Mouse (Mus musculus) stomach, postnatal 0 days (tissue): ENCODE measurements around the gene Psmd8. TPM values are rescaled to one million over a fixed set of nuclear protein-coding genes. Genes with fewer than 3 reads are reported as not detected.
A peak's percentile ranks its signal among the peaks of the same experiment; 100 is the strongest.
"Not testable (repeated sequence)": the region's sequence is repeated elsewhere in the genome, so short reads cannot be mapped to it uniquely, and the experiment has no call there.

ENCODE experiments used
- ATAC-seq: fragments of 200-750 bp; cut with Nextera tagmentation; 2 replicates; pipeline ENCODE4 v1.8.0; 2017; ENCODE audit not compliant: low FRiP score, low TSS enrichment
- DNase-seq: peaks from one replicate; pipeline ENCODE4 v3.0.0-alpha.2; 2016; ENCODE audit warnings: low spot score
- H3K27ac ChIP-seq: fragments of 300-500 bp; sonication (generic); replicated peaks from 2 replicates; pipeline ENCODE4 v1.5.1; 2014; ENCODE audit warnings: mild to moderate bottlenecking, control low read depth
- H3K27me3 ChIP-seq: fragments of 300-500 bp; sonication (generic); 2 replicates; pipeline ENCODE4 v1.6.1; 2014; ENCODE audit warnings: low read length; ENCODE audit not compliant: control insufficient read depth, insufficient read depth
- H3K36me3 ChIP-seq: fragments of 300-500 bp; sonication (generic); 2 replicates; pipeline ENCODE4 v1.6.1; 2014; ENCODE audit warnings: low read length, mixed read lengths; ENCODE audit not compliant: control insufficient read depth, insufficient read depth
- H3K4me1 ChIP-seq: fragments of 300-500 bp; sonication (generic); replicated peaks from 2 replicates; pipeline ENCODE4 v1.6.1; 2014; ENCODE audit warnings: antibody characterized with exemption; ENCODE audit not compliant: control insufficient read depth, insufficient read depth
- H3K4me2 ChIP-seq: fragments of 300-500 bp; sonication (generic); replicated peaks from 2 replicates; pipeline ENCODE4 v1.6.1; 2014; ENCODE audit warnings: low read depth, mild to moderate bottlenecking, control low read depth, moderate library complexity
- H3K4me3 ChIP-seq: fragments of 300-500 bp; sonication (generic); 2 replicates; pipeline ENCODE4 v1.5.1; 2014; ENCODE audit warnings: low read depth, low read length, control low read depth
- H3K9ac ChIP-seq: fragments of 300-500 bp; sonication (generic); 2 replicates; pipeline ENCODE4 v1.6.1; 2014; ENCODE audit warnings: mild to moderate bottlenecking, low read length, control low read depth, mixed read lengths
- H3K9me3 ChIP-seq: fragments of 300-500 bp; sonication (generic); 2 replicates; pipeline ENCODE4 v1.6.1; 2016; ENCODE audit warnings: low read length; ENCODE audit not compliant: control insufficient read depth
- CTCF ChIP-seq: IDR thresholded peaks from 2 replicates; pipeline ENCODE4 v1.5.1; 2016; ENCODE audit warnings: antibody characterized with exemption, low read depth, mild to moderate bottlenecking, moderate library complexity
- EP300 ChIP-seq: optimal IDR thresholded peaks from 2 replicates; pipeline ENCODE3; 2016; ENCODE audit warnings: antibody characterized with exemption
- WGBS: fragments of 180-500 bp; shearing (Covaris S2); extraction: QIAGEN DNeasy Blood & Tissue Kit; methylation state at CpG from one replicate; pipeline ENCODE4 v1.1.7; 2014; 5-methylcytosine and 5-hydroxymethylcytosine counted together
- polyA plus RNA-seq: library from polyadenylated mRNA; unstranded; fragments of >200 nt; fragmentation: Nextera tagmentation; extraction: Ambion mirVana; gene quantifications from 2 replicates; pipeline ENCODE4 v1.2.1, GENCODE M21; 2015

Gene Psmd8
- polyA plus RNA-seq, 1 experiment from 2014 or later, result 262 TPM

- H3K4me2 ChIP-seq, result no peak within 1 kb of the TSS
- H3K36me3 ChIP-seq, result no peaks in the 10 kb centered on the region
- ATAC-seq, result no peak
- no peaks in the 10 kb centered on the region for H3K27me3 ChIP-seq
- 6% methylated on average over 20 of the region's 20 CpGs for WGBS
- peak; percentile 31 for DNase-seq
- no peak within 1 kb of the TSS for H3K27ac ChIP-seq
- H3K4me1 ChIP-seq, result no peaks in the 10 kb centered on the region
- H3K4me3 ChIP-seq, result no peak within 1 kb of the TSS
- 0 out of 2 replicates have a peak, but pooled peaks cover 2% of the 10 kb centered on the region for H3K9me3 ChIP-seq
- TF ChIP-seq EP300 (no peak), CTCF (no peak)
- H3K9ac ChIP-seq, result no peak within 1 kb of the TSS
Observed at GRCm38 (mm10) chr7:29213675-29214082, 33.2 kb upstream of the Psmd8 start, which contains the start of gene Catsperg1. Gene Catsperg1, minus strand, starts transcription at chr7:29214035.

DNA sequence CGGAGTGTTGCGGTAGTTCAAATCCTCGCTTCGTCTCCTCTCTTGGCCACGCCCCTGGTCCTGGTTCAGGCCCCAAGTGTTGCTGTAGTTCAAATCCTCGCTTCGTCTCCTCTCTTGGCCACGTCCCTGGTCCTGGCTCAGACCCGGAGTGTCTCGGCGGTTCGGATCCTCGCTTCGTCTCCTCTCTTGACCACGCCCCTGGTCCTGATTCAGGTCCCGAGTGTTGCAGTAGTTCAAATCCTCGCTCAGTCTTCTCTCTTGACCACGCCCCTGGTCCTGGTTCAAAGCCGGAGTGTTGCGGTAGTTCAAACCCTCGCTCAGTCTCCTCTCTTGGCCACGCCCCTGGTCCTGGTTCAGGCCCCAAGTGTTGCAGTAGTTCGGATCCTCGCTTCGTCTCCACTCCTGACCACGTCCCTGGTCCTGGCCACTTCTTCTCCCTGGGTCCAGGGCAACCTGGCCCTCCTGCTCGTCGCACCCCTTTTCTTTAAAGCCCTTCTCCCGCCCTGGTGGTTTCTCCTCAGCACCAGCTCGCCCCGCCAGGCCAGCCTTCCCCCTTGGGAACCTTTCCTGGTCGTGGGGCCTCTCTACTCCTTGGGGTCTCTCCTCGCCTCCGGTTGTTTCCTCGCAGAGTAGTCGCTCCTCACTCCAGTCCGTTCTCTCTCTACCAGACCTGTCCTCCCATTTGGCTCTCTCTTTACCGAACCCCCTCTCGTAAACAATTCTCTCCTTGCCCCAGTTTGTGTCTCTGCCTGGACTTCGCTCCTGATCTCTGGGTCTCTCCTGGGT lies 32.5 kb upstream of the Psmd8 start:
- not testable (repeated sequence) for H3K4me3 ChIP-seq, H3K9me3 ChIP-seq, H3K4me2 ChIP-seq, H3K27ac ChIP-seq, H3K36me3 ChIP-seq, ATAC-seq, DNase-seq, H3K9ac ChIP-seq, H3K27me3 ChIP-seq, H3K4me1 ChIP-seq
- 28% methylated on average over 40 of the region's 40 CpGs for WGBS

GRCm38 (mm10) chr7:29212199-29212765 lies 31.8 kb upstream of the Psmd8 start:
- 22% methylated on average over 26 of the region's 26 CpGs for WGBS
- Histone ChIP-seq H3K27ac (peak overlapping the region; percentile 69), H3K27me3 (no peaks in the 10 kb centered on the region), H3K4me1 (no peaks in the 10 kb centered on the region), H3K36me3 (no peaks in the 10 kb centered on the region), H3K4me2 (peak overlapping the region; percentile 23; the same call in 1 of the 2 replicates), H3K9ac (no peak overlapping the region; the same call in 1 of the 2 replicates), H3K4me3 (peak overlapping the region; percentile 24), H3K9me3 (0 out of 2 replicates have a peak, but pooled peaks cover 2% of the 10 kb centered on the region)
- no peak for ATAC-seq
- no peak for DNase-seq
- TF ChIP-seq CTCF (no peak), EP300 (no peak)

DNA sequence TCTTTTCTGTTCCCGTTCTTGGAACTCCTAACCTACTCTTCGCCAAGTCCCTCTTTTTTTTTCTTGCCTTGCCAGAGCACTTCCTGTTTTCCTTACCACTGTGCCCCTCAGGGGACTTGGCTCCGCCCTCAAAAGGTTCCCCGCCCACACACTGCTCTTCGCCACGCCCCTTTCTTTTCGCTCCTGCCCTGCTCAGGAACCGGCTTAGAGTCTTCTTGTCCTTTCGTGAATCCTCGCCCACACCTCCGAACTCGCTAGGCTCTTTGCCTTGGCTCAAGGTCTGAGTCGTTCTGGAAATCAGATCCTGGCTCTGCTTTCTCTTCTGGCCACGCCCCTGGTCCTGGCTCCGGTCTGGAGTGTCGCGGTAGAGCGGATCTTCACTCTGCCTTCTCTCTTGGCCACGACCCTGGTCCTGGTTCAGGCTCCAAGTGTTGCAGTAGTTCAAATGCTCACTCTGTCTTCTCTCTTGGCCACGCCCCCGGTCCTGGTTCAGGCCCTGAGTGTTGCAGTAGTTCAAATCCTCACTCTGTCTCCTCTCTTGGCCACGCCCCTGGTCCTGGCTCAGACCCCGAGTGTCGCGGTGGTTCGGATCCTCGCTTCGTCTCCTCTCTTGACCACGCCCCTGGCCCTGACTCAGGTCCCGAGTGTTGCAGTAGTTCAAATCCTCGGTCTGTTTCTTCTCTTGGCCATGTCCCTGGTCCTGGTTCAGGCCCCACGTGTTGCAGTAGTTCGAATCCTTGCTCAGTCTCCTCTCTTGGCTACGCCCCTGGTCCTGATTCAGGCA lies 31.1 kb upstream of the Psmd8 start:
- Histone ChIP-seq H3K4me3 (peak overlapping the region; percentile 24), H3K27me3 (no peaks in the 10 kb centered on the region), H3K9ac (peak overlapping the region; percentile 0; the same call in 1 of the 2 replicates), H3K4me1 (no peaks in the 10 kb centered on the region), H3K36me3 (no peaks in the 10 kb centered on the region), H3K9me3 (0 out of 2 replicates have a peak, but pooled peaks cover 2% of the 10 kb centered on the region), H3K27ac (peak overlapping the region; percentile 69), H3K4me2 (peak overlapping the region; percentile 23)
- WGBS, result 4% methylated on average over 34 of the region's 34 CpGs
- DNase-seq (peak; percentile 91), ATAC-seq (peak; percentile 88)
- TF ChIP-seq EP300 (no peak), CTCF (no peak)

DNA sequence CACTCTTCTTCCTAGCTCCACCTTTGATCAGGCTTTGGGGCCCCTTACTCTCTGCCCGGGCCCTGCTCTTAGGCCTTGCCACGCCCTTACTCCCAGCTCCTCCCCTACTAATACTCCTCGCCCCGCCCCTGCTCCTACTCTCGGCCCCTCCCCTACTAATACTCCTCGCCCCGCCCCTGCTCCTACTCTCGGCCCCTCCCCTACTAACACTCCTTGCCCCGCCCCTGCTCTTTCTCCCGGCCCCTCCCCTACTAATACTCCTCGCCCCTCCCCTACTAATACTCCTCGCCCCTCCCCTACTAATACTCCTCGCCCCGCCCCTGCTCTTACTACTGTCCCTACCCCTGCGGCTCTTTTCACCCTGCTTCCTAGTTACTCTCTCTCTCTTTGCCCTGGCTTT lies 30.5 kb upstream of the Psmd8 start:
- ATAC-seq, result peak; percentile 74
- H3K4me1 ChIP-seq, H3K27me3 ChIP-seq, H3K9me3 ChIP-seq, H3K36me3 ChIP-seq: not testable (repeated sequence)
- Histone ChIP-seq H3K9ac (peak overlapping the region; percentile 0; the same call in 1 of the 2 replicates), H3K4me2 (peak overlapping the region; percentile 23), H3K4me3 (peak overlapping the region; percentile 24), H3K27ac (peak overlapping the region; percentile 69)
- peak; percentile 59 for DNase-seq
- 15% methylated on average over 14 of the region's 15 CpGs for WGBS
